Mouse (Mus musculus) lung, postnatal 36 days (tissue): ENCODE measurements around the gene Arg1.

Source experiments
- DNase-seq: peaks from one replicate; pipeline ENCODE4 v3.0.0; 2022; ENCODE audit warnings: mixed read lengths

The Arg1 gene

GRCm38 (mm10) chr10:24911199-24911598 lies 16.1 kb downstream of the Arg1 start:
- DNase-seq: peak; percentile 66

- no peak for DNase-seq
These were observed 21.7 kb downstream of the Arg1 start for GRCm38 (mm10) chr10:24905627-24906026.

GRCm38 (mm10) chr10:24895927-24896326 lies 31.4 kb downstream of the Arg1 start:
- peak; percentile 40 for DNase-seq

GRCm38 (mm10) chr10:24888343-24888742 lies 38.9 kb downstream of the Arg1 start:
- no peak for DNase-seq

- DNase-seq: no peak
These were observed 41.3 kb downstream of the Arg1 start for GRCm38 (mm10) chr10:24886008-24886407.

GRCm38 (mm10) chr10:24873624-24874023 lies 53.7 kb downstream of the Arg1 start:
- DNase-seq: no peak

- peak; percentile 99 for DNase-seq
These were observed 57.5 kb downstream of the Arg1 start, which contains the start of gene Med23 for GRCm38 (mm10) chr10:24869760-24870290. TSS of gene Med23 (plus strand) at chr10:24869986.
